Mouse (Mus musculus) megakaryocyte-erythroid progenitor cell, adult 5-6 weeks (primary cell): Measurements from ENCODE around the gene Acoxl. TPM values are rescaled to one million over a fixed set of nuclear protein-coding genes. Genes with fewer than 3 reads are reported as not detected.

Source experiments
- ATAC-seq: replicated peaks from 2 replicates; pipeline ENCODE4 v1.8.0; 2016; ENCODE audit warnings: mild to moderate bottlenecking, inconsistent platforms; ENCODE audit not compliant: severe bottlenecking, poor library complexity, low FRiP score, low TSS enrichment
- total RNA-seq, 2 experiments: library from RNA; stranded (forward) in 1 of 2; stranded (reverse) in 1 of 2; fragments of 200-1000, 215-1000 nt in 1 of 2; fragments of >200 nt in 1 of 2; fragmentation: Nextera tagmentation in 1 of 2; gene quantifications; 2 replicates each; pipeline ENCODE4 v1.2.3; 2014 to 2017

Acoxl gene
- total RNA-seq, 2 experiments from 2014 or later: 0.75 to 0.87 TPM

- no peak for ATAC-seq
These were observed 51.9 kb downstream of the Acoxl start for GRCm38 (mm10) chr2:127890526-127890925.

GRCm38 (mm10) chr2:127891056-127891455 lies 52.4 kb downstream of the Acoxl start:
- no peak for ATAC-seq

GRCm38 (mm10) chr2:127894890-127895289 lies 56.2 kb downstream of the Acoxl start:
- ATAC-seq: no peak

- no peak for ATAC-seq
These were observed 59.0 kb downstream of the Acoxl start for GRCm38 (mm10) chr2:127897718-127898117.

- no peak for ATAC-seq
These were observed 66.2 kb downstream of the Acoxl start for GRCm38 (mm10) chr2:127904918-127905317.

GRCm38 (mm10) chr2:127906973-127907678 lies 68.5 kb downstream of the Acoxl start:
- no peak for ATAC-seq

GRCm38 (mm10) chr2:127907679-127908042 lies 69.0 kb downstream of the Acoxl start:
- no peak for ATAC-seq

GRCm38 (mm10) chr2:127908881-127909280 lies 70.2 kb downstream of the Acoxl start:
- no peak for ATAC-seq

GRCm38 (mm10) chr2:127909790-127910189 lies 71.1 kb downstream of the Acoxl start:
- ATAC-seq: no peak

- ATAC-seq: no peak
These were observed 72.9 kb downstream of the Acoxl start for GRCm38 (mm10) chr2:127911579-127911978.

GRCm38 (mm10) chr2:127914047-127914446 lies 75.4 kb downstream of the Acoxl start:
- peak; percentile 64 for ATAC-seq

- peak; percentile 56 for ATAC-seq
These were observed 78.2 kb downstream of the Acoxl start for GRCm38 (mm10) chr2:127916804-127917410.

- ATAC-seq: no peak
These were observed 81.1 kb downstream of the Acoxl start for GRCm38 (mm10) chr2:127919740-127920139.

- ATAC-seq: no peak
These were observed 83.6 kb downstream of the Acoxl start for GRCm38 (mm10) chr2:127922036-127922901.

- ATAC-seq: 0 out of 2 replicates have a peak, but pooled peaks have one; percentile 7
These were observed 84.5 kb downstream of the Acoxl start for GRCm38 (mm10) chr2:127923077-127923680.

- no peak for ATAC-seq
These were observed 88.1 kb downstream of the Acoxl start for GRCm38 (mm10) chr2:127926679-127927324.

GRCm38 (mm10) chr2:127927452-127928273 lies 89.0 kb downstream of the Acoxl start:
- no peak for ATAC-seq

- no peak for ATAC-seq
These were observed 89.6 kb downstream of the Acoxl start for GRCm38 (mm10) chr2:127928279-127928678.

GRCm38 (mm10) chr2:127928871-127929270 lies 90.2 kb downstream of the Acoxl start:
- no peak for ATAC-seq
